Mouse (Mus musculus): ENCODE data around the gene Pdzrn3. TPM values are rescaled to one million over a fixed set of nuclear protein-coding genes. Genes with fewer than 3 reads are reported as not detected.

Gene Pdzrn3
- polyA plus RNA-seq, 1 experiment from 2014 or later = not detected

DNA sequence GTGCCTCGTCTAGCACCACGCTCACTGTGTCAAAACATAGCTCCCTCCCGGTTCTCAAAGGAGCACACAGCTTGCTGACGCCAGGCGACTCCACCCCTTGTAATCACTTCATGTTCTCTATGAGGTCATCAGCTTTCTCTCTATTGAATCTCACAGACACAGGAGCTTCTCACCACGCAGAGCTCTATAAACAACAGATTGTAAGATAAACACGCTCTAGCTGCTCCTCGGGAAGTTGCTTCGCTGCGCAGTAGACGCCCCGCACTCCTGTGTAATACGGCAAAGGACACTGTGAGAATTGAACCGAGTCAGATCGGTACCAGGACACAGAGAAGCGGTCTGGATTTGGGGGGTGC is 162.3 kb downstream of the Pdzrn3 start:
- H3K27ac ChIP-seq = no peak overlapping the region
- 75% methylated on average over 16 of the region's 16 CpGs for WGBS (ENCODE audit: missing documents)

DNA sequence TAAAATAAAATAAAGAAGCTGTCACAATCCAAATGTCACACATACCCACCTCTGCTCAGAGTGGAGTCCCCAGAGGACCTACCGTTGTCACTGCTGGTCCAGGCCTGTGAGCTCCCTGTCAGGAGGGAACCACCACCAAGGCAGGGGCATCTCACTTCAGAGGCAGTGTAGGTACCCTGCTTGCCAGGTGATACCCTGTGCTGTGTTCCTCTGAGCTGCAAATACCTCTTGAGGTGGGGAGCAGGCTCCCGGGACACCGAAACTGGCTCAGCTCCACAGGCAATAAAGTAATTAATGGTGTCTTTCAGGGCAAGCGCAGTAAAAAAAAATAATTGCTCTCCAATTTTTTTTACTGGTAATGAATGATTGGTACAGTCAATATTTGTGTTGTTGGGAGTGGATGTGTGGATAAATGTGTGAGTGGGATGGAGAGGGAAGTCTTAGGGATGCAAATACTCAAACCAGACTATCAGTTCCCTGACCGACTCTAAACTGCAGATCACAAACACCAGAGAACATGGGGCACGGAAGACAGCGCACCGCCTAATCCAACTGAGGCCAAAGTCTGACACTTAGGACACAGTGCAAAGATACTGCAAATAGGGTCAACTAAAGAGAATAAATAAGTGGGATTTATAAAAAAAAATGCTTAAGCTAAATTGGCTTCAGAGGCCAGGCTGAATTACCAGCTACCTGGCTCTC is 162.8 kb downstream of the Pdzrn3 start:
- WGBS (ENCODE audit: missing documents) = 94% methylated on average over 8 of the region's 8 CpGs
- no peak overlapping the region for H3K27ac ChIP-seq
- H3K79me2 ChIP-seq (ENCODE audit: inconsistent target) = no peaks in the 10 kb centered on the region
- no peak overlapping the region for H3K4me3 ChIP-seq (ENCODE audit: inconsistent target)
- H3K36me3 ChIP-seq (ENCODE audit: inconsistent target) = no peaks in the 10 kb centered on the region

More for the DNA sequence above, 162.3 kb downstream of the Pdzrn3 start:
- Histone ChIP-seq H3K36me3 (ENCODE audit: inconsistent target) (no peaks in the 10 kb centered on the region), H3K4me3 (ENCODE audit: inconsistent target) (no peak overlapping the region), H3K79me2 (ENCODE audit: inconsistent target) (no peaks in the 10 kb centered on the region)

DNA sequence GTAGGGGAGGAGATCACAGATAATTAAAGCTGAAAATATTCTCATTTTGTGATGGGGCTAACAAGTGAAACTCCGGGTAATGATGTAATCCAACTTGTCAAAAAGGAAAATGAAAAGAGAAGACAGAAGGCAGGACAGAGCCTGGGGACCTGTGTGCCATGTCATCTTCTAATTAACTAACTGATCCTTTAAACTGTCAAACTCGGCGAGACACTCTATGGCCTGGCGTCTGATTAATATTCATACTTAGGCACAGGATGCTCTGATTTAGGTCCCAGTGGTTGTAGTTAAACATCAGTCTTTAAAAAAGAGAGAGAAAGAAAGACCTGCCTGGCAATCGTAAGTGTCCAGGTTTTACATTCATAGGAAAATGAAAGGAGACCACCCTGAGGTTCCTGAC is 164.6 kb downstream of the Pdzrn3 start:
- no peak overlapping the region for H3K4me3 ChIP-seq (ENCODE audit: inconsistent target)
- H3K36me3 ChIP-seq (ENCODE audit: inconsistent target) = no peaks in the 10 kb centered on the region
- no peaks in the 10 kb centered on the region for H3K79me2 ChIP-seq (ENCODE audit: inconsistent target)
- 89% methylated on average over 5 of the region's 5 CpGs for WGBS (ENCODE audit: missing documents)
- no peak overlapping the region for H3K27ac ChIP-seq

DNA sequence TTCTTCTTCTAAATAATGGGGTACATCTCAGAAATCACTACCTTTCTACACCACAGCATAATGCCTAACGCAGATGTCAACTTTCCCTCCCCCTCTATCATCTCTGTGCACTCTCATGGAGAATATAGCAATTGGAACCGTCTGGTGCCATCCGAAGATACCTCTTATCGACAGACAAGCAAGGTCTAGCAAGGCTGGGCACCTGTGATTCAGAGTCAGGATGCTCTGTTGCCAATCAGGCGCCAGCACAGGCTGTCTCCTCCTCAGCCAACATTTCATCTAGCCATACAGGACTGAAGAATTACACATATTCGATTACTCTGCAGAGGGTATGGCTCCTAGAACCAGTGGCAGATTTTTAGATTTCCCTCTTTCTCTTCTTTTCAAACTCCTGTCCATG is 165.6 kb downstream of the Pdzrn3 start:
- WGBS (ENCODE audit: missing documents) = 93% methylated on average over 6 of the region's 6 CpGs
- Histone ChIP-seq H3K4me3 (ENCODE audit: inconsistent target) (no peak overlapping the region), H3K27ac (no peak overlapping the region), H3K36me3 (ENCODE audit: inconsistent target) (no peaks in the 10 kb centered on the region), H3K79me2 (ENCODE audit: inconsistent target) (no peaks in the 10 kb centered on the region)

DNA sequence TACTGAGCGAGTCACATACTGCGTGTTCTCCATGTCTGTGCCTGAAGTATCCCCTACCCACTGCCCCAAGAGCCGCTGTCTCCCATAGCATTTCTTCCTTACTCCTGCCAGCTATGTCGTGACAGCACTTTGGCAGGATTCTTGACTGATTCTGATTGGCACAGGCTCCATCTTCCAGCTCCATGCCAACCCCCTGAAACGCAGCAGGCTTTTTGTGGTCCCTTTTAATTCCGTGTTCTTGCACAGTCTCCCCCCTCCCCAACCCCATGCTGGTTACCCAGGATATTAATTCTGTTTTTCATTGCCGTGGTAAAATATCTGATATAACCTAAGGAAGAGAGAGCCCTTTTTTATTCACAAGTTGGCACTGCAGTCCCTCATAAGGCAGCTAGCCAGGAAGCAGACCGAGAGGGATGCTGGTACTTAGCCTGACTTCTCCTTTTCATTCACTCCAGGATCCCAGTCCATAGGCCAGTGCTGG is 166.3 kb downstream of the Pdzrn3 start:
- WGBS (ENCODE audit: missing documents) = 72% methylated on average over 8 of the region's 8 CpGs
- H3K4me3 ChIP-seq (ENCODE audit: inconsistent target) = no peak overlapping the region

DNA sequence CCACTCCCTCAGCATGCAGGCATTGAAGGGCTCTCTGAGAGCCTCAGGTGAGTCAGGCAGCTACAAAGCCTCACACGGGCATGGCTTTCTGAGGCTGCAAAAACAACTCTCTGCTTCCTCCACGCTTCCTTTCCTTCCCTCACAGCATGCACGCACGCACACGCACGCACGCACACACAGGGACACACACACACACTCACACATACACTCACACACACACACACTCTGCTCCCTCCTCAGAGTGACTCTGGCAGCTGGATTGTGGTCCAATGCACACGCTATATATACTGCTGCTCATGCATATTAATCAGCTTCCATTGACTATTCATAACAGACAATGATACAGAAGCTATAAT is 178.8 kb downstream of the Pdzrn3 start:
- Histone ChIP-seq H3K4me3 (ENCODE audit: inconsistent target) (no peak overlapping the region), H3K79me2 (ENCODE audit: inconsistent target) (no peaks in the 10 kb centered on the region)
- WGBS (ENCODE audit: missing documents) = 2% methylated on average over 8 of the region's 8 CpGs

More for the DNA sequence above, 166.3 kb downstream of the Pdzrn3 start:
- no peaks in the 10 kb centered on the region for H3K79me2 ChIP-seq (ENCODE audit: inconsistent target)
- no peaks in the 10 kb centered on the region for H3K36me3 ChIP-seq (ENCODE audit: inconsistent target)
- no peak overlapping the region for H3K27ac ChIP-seq

DNA sequence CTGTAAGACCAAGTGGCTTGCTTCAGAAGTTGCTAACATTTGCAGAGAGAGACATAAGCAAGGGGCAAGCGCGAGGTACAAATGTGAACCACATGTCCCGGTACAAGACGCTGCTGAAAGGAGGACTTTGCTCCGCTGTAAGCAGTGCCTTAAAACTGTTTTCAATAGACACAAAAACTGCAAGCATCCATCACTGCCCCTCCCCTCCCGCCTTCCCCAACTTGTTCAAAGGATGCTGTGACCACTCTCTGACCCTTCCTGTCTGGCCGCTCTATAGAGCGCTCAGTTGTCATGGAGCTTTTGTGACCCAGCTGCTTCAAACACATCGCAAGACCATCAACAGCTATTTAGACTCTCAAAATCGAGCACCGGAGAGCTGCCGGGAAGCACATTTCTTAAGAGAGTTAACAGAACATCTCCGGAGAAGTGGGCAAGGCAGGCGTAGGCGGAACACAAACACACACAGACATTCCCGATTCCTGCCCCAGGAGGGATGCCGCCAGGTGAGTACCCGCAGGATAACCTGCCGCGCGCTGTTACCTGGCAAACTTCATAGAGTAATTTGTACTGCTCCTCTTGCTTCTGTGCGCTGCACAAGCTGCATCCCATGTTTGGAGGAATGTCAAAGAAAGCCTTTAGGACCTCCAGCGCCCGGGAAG is 179.3 kb downstream of the Pdzrn3 start:
- Histone ChIP-seq H3K4me3 (ENCODE audit: inconsistent target) (no peak overlapping the region), H3K27ac (no peak overlapping the region), H3K79me2 (ENCODE audit: inconsistent target) (no peaks in the 10 kb centered on the region), H3K36me3 (ENCODE audit: inconsistent target) (no peaks in the 10 kb centered on the region)
- 30% methylated on average over 23 of the region's 24 CpGs for WGBS (ENCODE audit: missing documents)

More for the DNA sequence above, 178.8 kb downstream of the Pdzrn3 start:
- Histone ChIP-seq H3K27ac (no peak overlapping the region), H3K36me3 (ENCODE audit: inconsistent target) (no peaks in the 10 kb centered on the region)

DNA sequence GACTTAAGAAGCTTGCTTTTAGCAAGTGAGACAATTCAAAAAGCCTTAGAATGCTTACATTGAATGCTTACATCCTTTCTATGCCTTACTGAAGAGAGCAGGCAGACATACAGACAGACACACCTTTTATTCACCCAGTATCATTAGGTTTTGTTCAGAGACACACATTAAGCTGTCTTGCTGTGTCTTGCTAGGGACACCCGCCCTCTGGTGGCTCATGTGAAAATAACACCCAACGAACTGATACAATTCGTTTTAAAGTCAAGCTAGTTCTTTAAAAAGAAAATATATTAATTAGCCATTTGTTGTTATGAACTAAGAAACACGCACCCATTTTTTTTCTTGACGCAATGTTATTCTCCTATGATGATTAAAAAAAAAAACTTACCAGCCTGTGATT is 180.1 kb downstream of the Pdzrn3 start:
- H3K4me3 ChIP-seq (ENCODE audit: inconsistent target) = no peak overlapping the region
- H3K27ac ChIP-seq = no peak overlapping the region
- WGBS (ENCODE audit: missing documents) = 21% methylated on average over 5 of the region's 5 CpGs
- no peaks in the 10 kb centered on the region for H3K79me2 ChIP-seq (ENCODE audit: inconsistent target)
- H3K36me3 ChIP-seq (ENCODE audit: inconsistent target) = no peaks in the 10 kb centered on the region

DNA sequence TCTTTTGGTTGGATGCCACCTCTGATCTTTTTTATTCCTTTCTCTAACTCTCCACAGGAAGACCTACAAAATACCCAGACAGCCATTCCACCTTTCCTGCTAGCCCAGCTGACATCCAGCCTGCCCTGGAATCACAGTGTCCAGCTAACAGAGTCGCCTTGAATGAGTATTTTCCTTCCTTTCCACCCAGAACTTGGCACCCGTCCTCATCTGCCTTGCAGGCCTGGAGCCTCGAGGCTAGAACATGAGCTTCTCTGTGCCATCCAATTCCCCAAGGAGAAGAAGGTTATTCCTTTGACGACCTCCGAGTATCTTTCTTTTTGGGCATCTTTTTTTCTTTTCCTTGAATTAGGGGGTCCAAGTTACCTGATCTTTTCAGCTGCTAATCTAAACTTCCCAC is 181.8 kb downstream of the Pdzrn3 start:
- WGBS (ENCODE audit: missing documents) = 71% methylated on average over 5 of the region's 5 CpGs
- H3K27ac ChIP-seq = no peak overlapping the region
- H3K4me3 ChIP-seq (ENCODE audit: inconsistent target) = no peak overlapping the region
- H3K36me3 ChIP-seq (ENCODE audit: inconsistent target) = no peaks in the 10 kb centered on the region
- H3K79me2 ChIP-seq (ENCODE audit: inconsistent target) = no peaks in the 10 kb centered on the region

DNA sequence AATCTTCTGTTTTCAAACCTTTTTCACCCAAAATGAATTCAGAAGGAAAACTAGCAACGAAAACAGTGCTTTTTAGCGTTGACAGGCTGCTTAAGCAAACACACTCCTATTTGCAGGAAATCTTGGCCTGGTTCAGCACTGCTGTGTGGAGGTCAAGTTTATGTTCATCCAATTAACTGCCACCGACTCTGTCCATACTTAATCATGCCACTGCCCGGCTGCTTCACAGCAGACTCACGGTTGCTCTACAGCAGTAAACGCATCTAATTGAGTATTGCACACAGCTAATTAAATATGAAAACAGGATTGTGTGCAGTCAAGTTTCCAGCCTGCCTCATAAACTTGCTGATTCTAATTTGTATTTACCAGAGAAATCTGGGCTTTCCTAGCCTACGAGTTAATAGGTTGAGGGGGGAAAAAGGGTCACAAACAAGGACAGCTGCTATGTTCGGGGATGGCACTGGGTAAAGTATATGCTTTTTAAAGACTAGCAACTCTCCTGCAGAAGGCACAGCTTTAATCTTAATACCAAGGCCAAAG is 183.2 kb downstream of the Pdzrn3 start:
- no peaks in the 10 kb centered on the region for H3K36me3 ChIP-seq (ENCODE audit: inconsistent target)
- no peak overlapping the region for H3K4me3 ChIP-seq (ENCODE audit: inconsistent target)
- 91% methylated on average over 8 of the region's 8 CpGs for WGBS (ENCODE audit: missing documents)
- no peak overlapping the region for H3K27ac ChIP-seq
- no peaks in the 10 kb centered on the region for H3K79me2 ChIP-seq (ENCODE audit: inconsistent target)

DNA sequence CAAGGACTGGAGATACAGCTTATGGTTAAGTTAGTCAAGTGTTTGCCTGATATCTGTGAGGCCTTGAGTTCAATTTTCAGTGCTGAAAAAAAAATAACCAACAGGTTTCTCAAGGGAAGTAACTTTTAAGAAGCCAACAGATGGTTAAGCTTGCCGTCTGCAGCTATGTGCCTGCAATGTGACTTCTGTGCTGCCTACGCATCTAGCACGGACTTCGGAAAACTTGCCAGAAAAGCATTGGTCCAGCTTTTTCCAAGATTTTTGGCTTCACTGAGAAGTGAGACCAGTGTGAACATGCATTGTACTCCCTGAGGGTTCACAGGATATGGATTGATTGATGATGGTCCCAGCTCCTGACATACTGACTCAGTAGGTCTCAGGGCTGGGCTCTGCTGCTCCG is 186.1 kb downstream of the Pdzrn3 start:
- Histone ChIP-seq H3K79me2 (ENCODE audit: inconsistent target) (no peaks in the 10 kb centered on the region), H3K36me3 (ENCODE audit: inconsistent target) (no peaks in the 10 kb centered on the region), H3K27ac (no peak overlapping the region), H3K4me3 (ENCODE audit: inconsistent target) (no peak overlapping the region)
- WGBS (ENCODE audit: missing documents) = 86% methylated on average over 5 of the region's 5 CpGs

DNA sequence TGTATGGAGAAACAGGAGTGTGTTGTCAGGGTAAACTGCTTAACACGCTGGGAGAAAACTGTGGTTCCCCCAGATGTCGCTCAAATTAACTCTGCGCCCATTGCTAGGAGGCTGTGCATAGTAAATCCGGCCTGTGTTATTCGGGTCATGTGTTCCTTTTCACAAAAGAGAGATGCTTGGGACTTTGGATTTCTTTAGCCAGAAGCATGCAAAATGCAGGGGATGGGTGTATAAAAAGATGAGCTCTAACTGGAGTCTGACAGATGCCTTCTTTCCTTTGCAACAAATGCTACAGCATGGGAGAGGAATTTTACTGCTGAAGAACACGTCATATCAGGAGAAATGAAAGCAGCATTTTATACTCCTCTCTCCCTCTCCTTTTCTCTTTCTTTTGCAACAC is 190.4 kb downstream of the Pdzrn3 start:
- H3K79me2 ChIP-seq (ENCODE audit: inconsistent target) = no peaks in the 10 kb centered on the region
- no peak overlapping the region for H3K27ac ChIP-seq
- no peaks in the 10 kb centered on the region for H3K36me3 ChIP-seq (ENCODE audit: inconsistent target)
- H3K4me3 ChIP-seq (ENCODE audit: inconsistent target) = no peak overlapping the region
- 58% methylated on average over 6 of the region's 6 CpGs for WGBS (ENCODE audit: missing documents)

DNA sequence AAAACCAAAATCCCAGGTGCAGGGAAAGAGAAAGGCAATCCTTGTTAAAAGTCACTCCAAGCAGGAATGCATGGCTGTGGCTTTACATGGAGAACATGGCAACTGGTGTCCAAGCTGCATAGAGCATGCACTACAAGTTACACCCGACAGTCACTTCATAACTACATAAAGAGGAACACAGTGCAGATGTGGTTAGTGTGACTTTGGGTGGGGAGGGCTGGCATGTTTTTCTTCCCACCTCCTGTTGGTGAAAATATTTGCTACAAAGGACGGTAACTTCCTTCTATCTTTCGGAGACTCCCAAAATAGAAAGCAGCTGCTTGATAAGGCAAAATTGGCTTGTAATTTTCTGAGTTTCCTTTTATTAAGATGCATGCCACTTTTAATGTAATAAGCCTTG is 190.8 kb downstream of the Pdzrn3 start:
- WGBS (ENCODE audit: missing documents) = 2% methylated on average over 3 of the region's 3 CpGs
- H3K36me3 ChIP-seq (ENCODE audit: inconsistent target) = no peaks in the 10 kb centered on the region
- no peak overlapping the region for H3K27ac ChIP-seq
- H3K79me2 ChIP-seq (ENCODE audit: inconsistent target) = no peaks in the 10 kb centered on the region
- H3K4me3 ChIP-seq (ENCODE audit: inconsistent target) = no peak overlapping the region

DNA sequence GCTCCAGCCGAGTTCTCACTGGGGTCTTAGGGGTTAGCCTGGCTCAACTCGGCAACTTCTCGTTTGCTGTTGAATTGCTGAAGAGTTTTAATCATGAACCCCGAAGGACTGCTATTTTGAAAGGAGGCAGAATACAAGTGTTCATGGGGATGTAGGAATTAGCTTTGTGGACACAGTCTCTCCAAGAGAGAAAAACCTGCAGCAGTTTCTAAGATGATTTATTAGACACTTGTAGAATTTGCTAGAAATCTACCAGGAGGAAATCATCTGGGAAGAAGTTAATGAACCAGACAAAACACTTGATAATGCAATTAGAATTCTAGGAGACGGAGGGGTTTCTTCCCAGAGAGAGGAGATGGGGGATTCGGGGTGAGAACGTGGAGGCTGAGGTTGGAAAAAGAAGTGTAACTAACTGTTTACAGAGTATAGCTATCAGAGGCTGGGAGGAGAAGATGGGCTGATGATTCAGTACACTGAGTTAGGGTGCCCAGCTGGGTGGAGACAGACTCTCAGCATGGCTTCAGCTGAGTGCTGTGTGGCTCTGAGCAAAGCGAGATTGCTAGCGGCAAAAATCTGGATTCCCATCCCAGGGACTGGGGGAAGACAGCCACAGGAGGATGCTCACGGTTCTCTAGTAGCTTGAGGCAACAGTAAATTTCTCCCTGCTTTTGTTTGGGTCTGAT is 193.5 kb downstream of the Pdzrn3 start:
- Histone ChIP-seq H3K4me3 (ENCODE audit: inconsistent target) (no peak overlapping the region), H3K27ac (no peak overlapping the region), H3K36me3 (ENCODE audit: inconsistent target) (no peaks in the 10 kb centered on the region), H3K79me2 (ENCODE audit: inconsistent target) (no peaks in the 10 kb centered on the region)
- WGBS (ENCODE audit: missing documents) = 94% methylated on average over 10 of the region's 10 CpGs

DNA sequence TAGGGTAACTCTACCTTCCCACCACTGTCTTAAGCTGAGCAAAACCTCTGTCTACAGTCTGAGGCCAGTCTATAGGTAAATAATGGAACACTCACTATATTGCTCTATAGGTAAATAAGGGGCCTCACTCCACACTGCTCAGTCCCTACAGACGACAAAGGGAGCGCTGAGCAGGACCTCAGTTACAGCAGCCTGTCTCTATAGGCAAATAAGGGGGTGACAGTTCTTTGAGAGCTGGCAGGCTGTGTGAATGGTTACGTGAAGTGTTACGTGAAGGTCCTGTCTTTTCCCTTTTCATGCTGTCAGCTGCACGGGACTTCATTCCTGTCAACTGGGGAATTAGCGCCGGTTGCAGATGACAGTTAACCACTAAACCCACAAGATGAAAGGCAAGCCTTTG is 207.0 kb downstream of the Pdzrn3 start:
- H3K36me3 ChIP-seq (ENCODE audit: inconsistent target) = no peaks in the 10 kb centered on the region
- 85% methylated on average over 7 of the region's 7 CpGs for WGBS (ENCODE audit: missing documents)
- no peak overlapping the region for H3K4me3 ChIP-seq (ENCODE audit: inconsistent target)
- H3K79me2 ChIP-seq (ENCODE audit: inconsistent target) = no peaks in the 10 kb centered on the region
- H3K27ac ChIP-seq = no peak overlapping the region
